Mouse (Mus musculus): ENCODE data around the gene Gm10118.

Gene Gm10118

GRCm38 (mm10) chr10:63927334-63927733 is at the start of gene Gm10118:
Gene Gm10118 (minus strand): TSS chr10:63927434.
- in situ Hi-C loops (cut with MboI; ENCODE audit: unreplicated experiment in 2 of 2) = no loop called here

DNA sequence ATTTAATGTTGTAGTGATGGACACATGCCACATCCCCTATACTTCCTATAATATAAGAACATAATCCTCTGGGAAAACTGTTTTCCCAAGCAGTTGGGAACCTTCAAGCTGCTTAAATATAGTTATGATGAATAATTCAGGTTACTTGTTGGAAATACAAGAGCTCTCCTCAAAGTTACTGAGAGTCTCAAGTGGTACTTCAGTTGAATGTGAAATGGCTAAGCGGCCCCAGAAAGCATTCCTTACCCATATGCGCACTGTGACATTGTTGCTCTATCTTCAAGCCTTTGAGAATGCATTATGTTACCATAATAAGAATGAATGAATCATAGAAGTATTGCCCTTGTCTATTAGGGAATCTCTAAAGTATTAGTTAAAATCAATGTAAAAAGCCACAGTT is 45.1 kb upstream of the Gm10118 start:
- in situ Hi-C loops (cut with MboI; ENCODE audit: unreplicated experiment in 2 of 2) = no loop called here

- in situ Hi-C loops (cut with MboI; ENCODE audit: unreplicated experiment in 2 of 2) = no loop called here
Measured at GRCm38 (mm10) chr10:63954308-63954930, 27.2 kb upstream of the Gm10118 start.

- in situ Hi-C loops (cut with MboI; ENCODE audit: unreplicated experiment in 2 of 2) = no loop called here
Measured at GRCm38 (mm10) chr10:63951481-63951880, 24.2 kb upstream of the Gm10118 start.

DNA sequence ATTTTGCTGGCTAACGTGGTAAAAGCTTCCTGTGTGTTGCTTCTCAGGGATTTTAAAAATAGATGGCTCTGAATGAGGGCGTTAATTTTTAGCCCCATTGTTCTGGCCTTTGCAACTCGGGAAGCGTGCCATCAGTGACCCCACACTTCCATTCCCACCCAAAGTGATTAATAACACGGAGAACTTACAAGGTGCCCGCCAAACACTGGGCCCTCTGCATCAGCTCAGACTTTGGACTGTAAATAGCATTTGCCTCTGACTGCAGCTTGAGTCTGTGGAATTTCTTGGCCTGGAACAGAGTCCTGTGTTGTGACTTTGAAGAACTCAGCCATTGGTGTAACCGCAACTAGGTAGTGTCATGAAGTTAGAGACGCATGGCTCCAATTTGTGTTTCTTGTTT is 23.6 kb upstream of the Gm10118 start:
- in situ Hi-C loops (cut with MboI; ENCODE audit: unreplicated experiment in 2 of 2) = no loop called here

DNA sequence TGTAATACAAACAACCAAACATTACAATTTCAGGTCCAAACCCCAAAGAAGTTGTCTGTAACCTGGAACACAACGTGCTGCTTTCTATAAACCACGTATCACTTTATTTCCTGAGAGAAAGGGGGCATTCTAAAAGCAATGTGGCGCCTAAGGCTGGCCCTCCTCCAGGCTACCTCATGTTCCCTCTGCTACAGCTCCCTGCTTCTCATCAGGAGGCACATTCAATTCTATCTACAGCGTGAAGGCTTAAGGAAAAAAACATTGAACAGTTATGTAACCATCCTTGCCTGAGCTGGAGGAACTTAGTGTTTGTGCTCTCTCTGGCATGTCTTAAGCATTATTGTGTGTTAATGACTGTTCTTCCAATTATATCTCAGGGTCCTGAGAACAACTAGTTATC is 20.0 kb upstream of the Gm10118 start:
- in situ Hi-C loops (cut with MboI; ENCODE audit: unreplicated experiment in 2 of 2) = no loop called here

DNA sequence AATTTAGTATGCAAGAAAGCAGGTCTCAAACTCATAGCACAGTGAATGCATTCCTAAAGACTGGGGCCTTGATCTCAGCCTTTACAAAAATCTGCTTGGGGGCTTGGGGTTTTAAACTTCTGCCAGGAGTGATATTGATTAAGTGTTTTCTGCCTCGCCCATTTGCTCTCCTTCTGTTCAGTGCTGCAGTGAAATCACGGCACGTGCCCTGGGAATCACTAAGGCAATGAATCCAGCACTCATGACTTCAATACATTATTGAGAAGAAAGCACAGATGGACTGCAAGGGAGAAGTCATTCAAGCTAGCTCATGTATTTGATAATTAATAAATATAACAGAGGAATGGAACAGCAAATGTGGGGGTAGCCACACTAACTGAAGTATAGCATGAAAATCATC is 18.3 kb upstream of the Gm10118 start:
- in situ Hi-C loops (cut with MboI; ENCODE audit: unreplicated experiment in 2 of 2) = no loop called here

DNA sequence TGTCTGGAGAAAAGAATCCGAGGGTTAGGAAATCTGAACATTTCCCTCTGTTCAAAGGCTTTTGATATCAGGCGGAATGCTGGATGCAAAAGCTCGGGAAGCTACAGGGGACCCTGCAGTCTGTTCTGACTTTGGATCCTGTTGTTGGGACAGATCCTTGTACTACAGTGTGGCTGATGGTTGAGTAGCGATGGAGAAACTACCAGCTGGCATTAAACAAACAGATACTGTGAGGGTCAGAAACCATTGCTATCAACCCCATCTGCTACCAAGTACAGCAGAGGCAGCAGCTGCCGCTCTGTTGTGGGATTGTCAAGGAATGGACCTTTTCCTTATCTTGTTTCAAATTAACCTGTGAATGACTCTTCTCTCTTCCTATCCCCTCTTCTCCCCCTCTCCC is 6.7 kb upstream of the Gm10118 start:
- in situ Hi-C loops (cut with MboI; ENCODE audit: unreplicated experiment in 2 of 2) = no loop called here

GRCm38 (mm10) chr10:63908878-63909277 is 18.4 kb downstream of the Gm10118 start:
- in situ Hi-C loops (cut with MboI; ENCODE audit: unreplicated experiment in 2 of 2) = no loop called here

DNA sequence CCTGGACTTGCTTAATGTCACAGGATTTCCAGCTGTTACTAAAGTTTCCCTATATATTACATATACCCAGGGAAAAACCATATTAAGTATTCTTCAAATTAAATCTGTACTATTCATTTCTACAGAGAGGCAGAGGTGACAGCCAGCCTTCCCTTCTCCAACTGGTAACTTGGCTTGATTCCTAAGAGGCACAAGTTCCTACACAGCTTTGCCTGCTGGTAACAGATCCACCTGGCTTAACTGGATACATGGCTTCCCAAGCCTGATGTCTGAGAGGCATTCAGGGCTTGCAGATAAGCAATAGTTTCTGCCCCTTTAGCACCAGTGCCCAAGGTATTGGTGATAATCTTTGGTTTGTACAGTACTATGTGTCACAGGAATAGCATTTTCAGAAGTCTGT is 27.3 kb downstream of the Gm10118 start:
- in situ Hi-C loops (cut with MboI; ENCODE audit: unreplicated experiment in 2 of 2) = no loop called here

GRCm38 (mm10) chr10:63894612-63895011 is 32.6 kb downstream of the Gm10118 start:
- in situ Hi-C loops (cut with MboI; ENCODE audit: unreplicated experiment in 2 of 2) = no loop called here

GRCm38 (mm10) chr10:63886449-63887088 is 40.7 kb downstream of the Gm10118 start:
- in situ Hi-C loops (cut with MboI; ENCODE audit: unreplicated experiment in 2 of 2) = no loop called here

- in situ Hi-C loops (cut with MboI; ENCODE audit: unreplicated experiment in 2 of 2) = no loop called here
Measured at GRCm38 (mm10) chr10:63880462-63880903, 46.8 kb downstream of the Gm10118 start.
